Mouse (Mus musculus) lung, adult 2 months (tissue): ENCODE measurements around the gene 4930568D16Rik.

Experiments used
- CTCF ChIP-seq: fragments of 200-500 bp; IDR thresholded peaks from 2 replicates; pipeline ENCODE4 v1.5.1; 2011; ENCODE audit warnings: mild to moderate bottlenecking, low read length, control low read depth; ENCODE audit not compliant: insufficient read depth
- POLR2A ChIP-seq: fragments of 200-500 bp; IDR thresholded peaks from 2 replicates; pipeline ENCODE4 v1.6.1; 2011; ENCODE audit warnings: low read depth, mild to moderate bottlenecking, control low read depth, low read length, borderline replicate concordance; ENCODE audit errors: extremely low read depth

- TF ChIP-seq POLR2A (no peak), CTCF (no peak)
Observed at GRCm38 (mm10) chr2:35385441-35385871, 17.9 kb upstream of the 4930568D16Rik start.
